Mouse (Mus musculus) liver, adult (tissue): Measurements from ENCODE around the gene Adsl.

ENCODE experiments used
- GATA4 ChIP-seq: IDR thresholded peaks from 2 replicates; pipeline ENCODE4 v1.6.1; 2014; ENCODE audit warnings: mild to moderate bottlenecking, low read length; ENCODE audit not compliant: insufficient replicate concordance

The Adsl gene

GRCm38 (mm10) chr15:80979611-80980010 is 31.3 kb downstream of the Adsl start:
- no peak for TF ChIP-seq GATA4

GRCm38 (mm10) chr15:80981176-80981575 is 32.9 kb downstream of the Adsl start:
- TF ChIP-seq GATA4: no peak

GRCm38 (mm10) chr15:80983264-80983663 is 35.0 kb downstream of the Adsl start:
- no peak for TF ChIP-seq GATA4

- no peak for TF ChIP-seq GATA4
Measured at GRCm38 (mm10) chr15:80988331-80988730, 40.0 kb downstream of the Adsl start.

- no peak for TF ChIP-seq GATA4
Measured at GRCm38 (mm10) chr15:80989712-80990111, 41.4 kb downstream of the Adsl start.

GRCm38 (mm10) chr15:80994959-80995358 is 46.7 kb downstream of the Adsl start:
- TF ChIP-seq GATA4: no peak

- no peak for TF ChIP-seq GATA4
Measured at GRCm38 (mm10) chr15:80996090-80996835, 48.0 kb downstream of the Adsl start.

GRCm38 (mm10) chr15:80997077-80997476 is 48.8 kb downstream of the Adsl start:
- TF ChIP-seq GATA4: no peak

GRCm38 (mm10) chr15:81000419-81001138 is 52.3 kb downstream of the Adsl start:
- TF ChIP-seq GATA4: no peak

GRCm38 (mm10) chr15:81006127-81006735 is 57.9 kb downstream of the Adsl start:
- no peak for TF ChIP-seq GATA4

GRCm38 (mm10) chr15:81007339-81007738 is 59.0 kb downstream of the Adsl start:
- no peak for TF ChIP-seq GATA4

- TF ChIP-seq GATA4: no peak
Measured at GRCm38 (mm10) chr15:81007905-81008304, 59.6 kb downstream of the Adsl start.

- no peak for TF ChIP-seq GATA4
Measured at GRCm38 (mm10) chr15:81008689-81009123, 60.4 kb downstream of the Adsl start.

GRCm38 (mm10) chr15:81010114-81010513 is 61.8 kb downstream of the Adsl start:
- TF ChIP-seq GATA4: no peak

GRCm38 (mm10) chr15:81011523-81011922 is 63.2 kb downstream of the Adsl start:
- no peak for TF ChIP-seq GATA4

GRCm38 (mm10) chr15:81012359-81012758 is 64.1 kb downstream of the Adsl start:
- TF ChIP-seq GATA4: no peak
